Mouse (Mus musculus): Measurements from ENCODE around the gene Rftn1. TPM values are rescaled to one million over a fixed set of nuclear protein-coding genes. Genes with fewer than 3 reads are reported as not detected.

The Rftn1 gene
- total RNA-seq, 2 experiments from 2014 or later: 13.5 to 19.9 TPM

DNA sequence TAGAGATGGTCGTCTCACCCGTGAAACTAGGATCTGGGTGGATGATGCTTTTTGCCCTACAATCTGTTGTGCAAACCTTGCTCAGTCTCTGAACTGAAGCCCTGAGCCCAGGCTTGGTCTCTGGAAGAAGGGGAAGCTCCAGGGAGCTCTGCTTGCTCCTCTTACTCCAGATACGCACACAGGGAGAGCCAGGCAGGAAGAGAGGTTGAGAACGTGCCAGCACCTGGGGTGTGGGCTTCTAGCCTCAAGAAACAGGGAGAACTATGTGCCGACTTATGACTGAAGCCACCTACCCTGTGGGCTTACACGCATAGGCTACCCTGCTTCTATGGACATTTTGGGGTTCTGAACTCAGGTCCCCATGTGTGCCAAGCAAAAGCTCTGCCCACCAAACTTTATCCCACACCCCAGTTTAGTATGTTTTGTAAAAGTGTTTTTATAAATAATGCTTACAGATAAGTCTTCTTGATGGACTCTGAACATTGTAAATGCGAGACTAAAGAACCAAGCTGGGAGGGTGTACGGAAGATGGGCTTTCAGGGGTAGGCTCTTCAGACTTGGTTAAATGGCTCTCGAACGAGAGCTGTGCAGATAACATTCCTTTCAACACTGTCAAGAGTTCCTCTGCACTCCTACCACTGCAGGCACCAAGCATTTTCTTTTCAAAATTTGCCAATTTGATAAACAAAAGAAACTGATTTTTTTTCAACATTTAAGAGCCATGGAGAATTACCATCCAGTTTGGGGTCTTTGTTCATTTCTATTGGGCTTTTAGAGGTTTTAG, 152.4 kb downstream of the Rftn1 start:
- intact Hi-C loops (cut with DNase I): no loop called here
- DNase-seq: no peak

DNA sequence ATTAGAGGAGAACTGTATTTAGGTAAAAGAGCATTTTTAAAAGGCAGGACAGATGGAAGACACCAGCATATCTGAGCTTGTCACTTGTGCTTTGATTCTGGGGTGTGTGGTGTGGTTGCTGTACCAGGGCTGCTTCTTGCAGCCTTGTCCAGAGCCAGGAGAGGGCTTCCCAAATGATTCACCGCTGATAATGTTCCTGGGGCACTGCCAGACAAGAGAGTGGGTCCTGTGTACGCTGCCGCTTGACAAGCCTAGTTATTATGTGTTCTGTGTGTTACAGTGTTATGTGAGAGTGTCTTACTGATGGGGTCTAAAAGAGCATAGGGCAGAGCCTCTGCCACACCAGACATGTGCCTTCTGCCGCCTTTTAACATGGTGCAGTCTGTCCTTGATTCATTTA, 153.1 kb downstream of the Rftn1 start:
- no peak for DNase-seq
- intact Hi-C loops (cut with DNase I): no loop called here

DNA sequence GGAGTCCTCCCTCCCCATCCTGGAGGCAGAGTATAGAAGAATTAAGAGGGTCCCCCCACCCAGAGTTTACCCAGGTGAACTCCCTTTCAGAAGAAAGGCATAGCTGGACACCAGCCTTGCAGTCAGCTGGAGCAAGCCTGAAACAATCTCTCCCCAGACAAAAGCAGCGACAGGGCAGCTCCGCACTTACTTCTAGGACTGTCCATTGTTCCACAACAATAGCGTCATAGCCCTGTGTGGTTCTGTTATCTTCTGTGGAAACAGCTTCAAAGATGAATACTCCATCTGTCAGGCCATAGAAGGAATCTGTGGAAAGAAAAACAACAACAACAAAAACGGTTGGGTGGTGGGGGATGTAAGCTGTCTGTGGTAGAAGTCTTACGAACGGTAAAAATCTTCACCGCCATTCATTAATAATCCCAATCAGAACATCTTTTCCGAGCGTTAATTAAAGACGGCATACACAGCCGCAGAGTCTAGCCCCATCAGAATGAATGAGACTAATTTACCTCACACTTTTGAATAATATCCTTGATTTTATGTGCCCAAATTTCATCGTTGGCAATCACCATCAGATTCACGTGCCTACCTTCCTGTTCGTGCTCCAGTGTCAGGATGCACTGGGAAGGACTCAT, 153.6 kb downstream of the Rftn1 start:
- intact Hi-C loops (cut with DNase I): no loop called here
- DNase-seq: no peak

DNA sequence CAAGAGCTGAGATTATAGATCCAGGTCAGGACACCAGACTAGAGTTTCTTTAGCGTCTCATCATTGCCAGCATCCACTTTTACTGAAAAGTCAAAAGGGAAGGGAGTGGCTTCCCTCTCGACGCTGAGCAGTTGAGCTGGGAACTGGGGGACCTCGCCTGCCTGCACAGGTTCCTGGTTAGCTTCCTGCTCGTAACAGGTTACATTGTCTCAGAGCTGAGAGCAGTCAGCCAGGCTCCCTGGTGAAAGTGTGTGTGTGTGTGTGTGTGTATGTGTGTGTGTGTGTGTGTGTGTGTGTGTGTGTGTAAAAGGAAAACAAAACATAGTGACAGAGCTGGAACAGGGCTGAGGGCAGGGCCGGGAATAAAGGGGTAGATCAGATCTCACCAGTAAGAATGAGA, 156.8 kb downstream of the Rftn1 start:
- intact Hi-C loops (cut with DNase I): no loop called here

DNA sequence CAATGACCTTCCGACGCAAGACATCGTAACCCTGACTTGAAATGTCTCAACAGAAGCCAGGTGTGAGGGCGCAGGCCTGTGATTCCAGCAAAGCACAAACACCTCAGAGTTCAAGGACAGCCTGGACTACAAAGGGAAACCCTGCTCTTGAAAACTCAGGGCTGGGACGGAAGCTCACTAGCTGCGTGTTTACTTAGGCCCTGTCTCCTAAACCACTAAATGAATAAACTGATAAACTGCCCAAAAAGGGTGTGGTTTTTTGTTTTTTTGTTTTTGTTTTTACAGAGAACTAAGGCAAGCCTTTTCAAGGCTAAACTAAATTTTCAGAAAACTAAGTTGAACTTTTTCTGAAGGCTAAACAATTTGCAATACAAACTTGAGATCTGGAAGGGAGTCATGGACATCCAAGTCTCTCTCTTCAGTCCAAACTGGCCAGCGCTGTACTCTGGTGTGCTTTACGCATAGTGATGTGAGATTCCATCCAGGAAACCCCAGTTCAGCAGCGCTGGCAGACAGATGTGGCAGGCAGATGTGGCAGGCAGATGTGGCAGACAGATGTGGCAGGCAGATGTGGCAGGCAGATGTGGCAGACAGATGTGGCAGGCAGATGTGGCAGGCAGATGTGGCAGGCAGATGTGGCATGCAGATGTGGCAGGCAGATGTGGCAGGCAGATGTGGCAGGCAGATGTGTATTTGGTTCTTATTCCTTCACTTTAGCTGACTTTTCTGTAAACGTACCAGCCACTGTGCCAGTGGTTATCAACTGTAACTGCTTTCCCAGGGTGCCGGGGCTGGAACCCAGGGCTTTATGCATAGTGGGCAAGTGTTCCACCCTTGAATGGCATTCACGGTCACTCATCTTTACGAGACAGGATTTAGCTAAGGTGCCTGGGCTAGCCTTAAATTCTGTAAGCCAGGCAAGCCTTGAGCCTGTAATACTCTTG, 158.7 kb downstream of the Rftn1 start:
- DNase-seq: no peak
- intact Hi-C loops (cut with DNase I): no loop called here

More for the DNA sequence above, 156.8 kb downstream of the Rftn1 start:
- DNase-seq: no peak

DNA sequence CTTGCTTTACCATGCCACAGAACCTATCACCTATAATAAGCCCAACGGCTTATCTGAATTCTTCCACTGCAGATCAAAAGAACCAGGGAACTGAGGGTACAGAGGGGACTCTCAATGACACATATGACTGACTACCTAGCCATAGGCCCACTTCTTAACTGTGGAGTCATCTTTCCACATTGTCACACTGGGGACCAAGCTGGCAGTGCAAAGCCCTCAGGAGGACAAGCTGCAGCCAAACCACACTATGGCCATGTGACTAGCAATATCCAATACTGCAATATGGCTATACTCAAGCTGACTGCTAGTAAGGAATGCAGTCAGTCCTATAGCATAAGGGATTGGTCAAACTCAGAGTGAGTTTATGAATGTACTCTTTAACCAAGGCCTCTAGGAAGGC, 164.8 kb downstream of the Rftn1 start:
- intact Hi-C loops (cut with DNase I): no loop called here
- DNase-seq: no peak

DNA sequence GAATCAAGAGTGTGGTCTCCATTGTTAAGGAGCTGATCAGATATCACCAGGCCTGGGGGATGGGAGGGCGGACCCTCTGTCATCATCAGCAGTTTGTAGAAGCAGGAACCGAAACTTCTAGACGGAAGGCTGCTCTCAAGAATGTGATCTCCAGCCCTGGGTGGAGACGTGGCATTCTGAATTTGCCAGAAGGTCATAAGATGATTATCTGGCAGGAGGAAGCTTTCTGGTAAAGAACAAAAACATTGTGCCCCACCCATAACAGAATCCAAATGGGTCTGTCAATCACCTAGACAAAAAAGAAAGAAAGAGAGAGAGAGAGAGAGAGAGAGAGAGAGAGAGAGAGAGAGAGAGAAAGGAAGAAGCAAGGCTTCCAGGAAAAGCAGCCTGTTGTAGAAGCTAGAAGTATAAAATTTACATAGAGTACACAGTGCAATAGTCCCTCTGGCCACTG, 165.3 kb downstream of the Rftn1 start:
- intact Hi-C loops (cut with DNase I): no loop called here
- DNase-seq: no peak

DNA sequence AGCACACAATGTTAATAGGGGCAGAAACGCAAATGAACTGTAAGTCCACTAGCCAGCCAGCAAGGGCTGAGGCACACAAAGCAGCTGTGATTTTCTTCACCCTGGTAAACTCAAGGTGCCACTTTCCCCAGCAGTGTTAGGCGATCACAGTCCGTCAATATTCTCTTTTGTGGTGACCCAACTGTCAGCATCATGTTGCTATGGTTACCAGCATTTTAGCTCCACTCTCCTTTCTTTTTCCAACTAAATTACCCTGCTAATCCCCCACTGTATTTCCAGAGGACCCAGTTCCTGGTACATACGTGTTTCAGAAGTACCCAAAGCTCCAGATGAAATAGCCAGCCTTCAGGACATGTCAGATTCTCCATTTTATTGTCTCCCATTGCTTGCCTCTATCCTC, 169.1 kb downstream of the Rftn1 start:
- no peak for DNase-seq
- intact Hi-C loops (cut with DNase I): no loop called here

DNA sequence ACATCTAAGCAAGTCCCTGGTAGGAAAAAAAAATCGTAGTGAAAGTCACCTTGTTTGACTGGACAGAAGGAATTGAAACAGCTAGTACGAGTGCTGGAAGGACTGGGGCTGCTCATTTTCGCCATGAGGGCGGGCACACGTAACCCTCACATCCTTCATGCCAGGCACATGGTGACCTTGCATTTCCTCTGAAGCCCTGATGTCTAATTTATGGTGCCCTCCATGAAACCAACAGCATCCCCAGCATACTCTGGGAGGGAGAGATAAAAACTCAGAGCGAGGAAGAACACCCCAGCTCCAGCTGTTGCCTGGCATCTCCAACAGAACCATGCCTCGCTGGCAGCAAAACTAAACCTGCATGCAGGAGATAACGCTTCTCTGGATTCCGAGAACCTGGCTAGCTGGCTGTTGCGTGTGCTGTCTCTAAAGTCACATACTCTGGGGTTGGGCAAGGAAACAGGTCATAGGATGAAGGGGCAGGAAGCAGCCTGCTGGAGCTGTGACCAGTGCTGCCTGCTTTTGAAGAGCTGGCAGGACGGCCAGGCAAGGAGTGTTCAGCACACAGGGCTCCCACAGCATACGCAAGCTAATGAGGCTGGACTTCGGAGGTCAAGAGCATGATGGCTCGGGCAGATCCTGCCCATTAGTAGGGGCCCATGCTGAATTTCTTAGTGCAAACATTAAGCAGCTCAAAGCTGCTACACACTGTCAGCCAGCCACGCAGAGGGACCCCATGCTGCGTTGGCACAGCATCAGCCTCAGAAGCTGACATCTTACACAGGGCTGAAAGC, 170.1 kb downstream of the Rftn1 start:
- intact Hi-C loops (cut with DNase I): no loop called here
- DNase-seq: peak; percentile 88

DNA sequence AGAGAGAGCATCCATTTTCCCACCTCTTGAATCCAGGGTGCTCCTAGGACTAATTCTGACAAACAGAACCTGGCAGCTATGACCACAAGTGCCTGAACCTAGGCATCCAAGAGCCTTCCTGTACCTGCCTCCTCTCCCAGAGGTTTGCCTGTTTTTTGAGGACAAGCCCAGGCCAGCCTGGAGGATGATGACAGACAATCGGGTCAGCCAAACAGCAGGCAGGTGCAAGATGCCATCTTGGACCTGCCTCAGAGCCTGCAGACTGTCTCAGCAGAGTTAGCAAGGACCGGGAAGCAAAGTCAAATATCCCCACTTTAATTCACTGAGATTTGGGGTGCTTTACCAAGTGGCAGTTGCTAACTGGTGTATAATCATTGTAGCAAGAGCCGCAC, 170.7 kb downstream of the Rftn1 start:
- DNase-seq: no peak
- intact Hi-C loops (cut with DNase I): no loop called here

DNA sequence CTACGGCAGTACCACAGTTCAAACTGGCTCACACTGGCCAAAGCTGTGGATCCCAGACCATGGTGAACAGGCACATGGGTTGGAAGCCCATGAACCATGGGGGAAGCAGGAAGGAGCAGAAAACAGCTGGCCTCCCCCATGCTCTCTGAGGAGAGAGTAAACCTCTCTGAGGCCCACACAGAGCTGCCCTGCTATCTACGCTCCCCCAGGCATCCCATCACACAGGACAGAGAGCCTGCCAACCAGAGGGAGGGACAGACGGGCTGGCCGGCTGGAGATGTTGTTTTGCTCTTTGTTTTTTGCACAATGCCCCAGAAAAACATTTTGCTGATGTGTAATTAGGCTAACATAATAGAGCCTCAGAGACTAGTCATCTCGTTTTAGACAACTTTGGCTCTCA, 171.4 kb downstream of the Rftn1 start:
- intact Hi-C loops (cut with DNase I): no loop called here
- DNase-seq: no peak

DNA sequence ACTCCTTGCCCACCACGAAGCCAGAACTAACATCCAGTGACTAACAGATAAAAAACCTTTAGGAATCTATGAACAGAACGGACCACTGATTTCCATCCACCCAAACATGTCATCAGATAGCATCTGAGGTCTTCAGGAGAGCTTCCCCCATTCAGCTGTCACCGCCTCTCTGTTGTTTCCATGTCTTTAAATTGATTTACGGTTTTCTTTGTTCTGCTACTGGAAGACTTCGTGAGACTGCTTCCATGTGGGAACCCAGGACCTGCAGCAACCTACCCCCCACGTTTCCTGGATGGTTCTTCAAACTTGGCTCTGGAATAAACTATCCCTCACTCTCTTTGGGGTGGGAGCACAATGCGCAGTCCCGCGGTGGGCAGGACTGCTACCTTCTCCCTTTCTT, 175.8 kb downstream of the Rftn1 start:
- intact Hi-C loops (cut with DNase I): no loop called here
- no peak for DNase-seq

DNA sequence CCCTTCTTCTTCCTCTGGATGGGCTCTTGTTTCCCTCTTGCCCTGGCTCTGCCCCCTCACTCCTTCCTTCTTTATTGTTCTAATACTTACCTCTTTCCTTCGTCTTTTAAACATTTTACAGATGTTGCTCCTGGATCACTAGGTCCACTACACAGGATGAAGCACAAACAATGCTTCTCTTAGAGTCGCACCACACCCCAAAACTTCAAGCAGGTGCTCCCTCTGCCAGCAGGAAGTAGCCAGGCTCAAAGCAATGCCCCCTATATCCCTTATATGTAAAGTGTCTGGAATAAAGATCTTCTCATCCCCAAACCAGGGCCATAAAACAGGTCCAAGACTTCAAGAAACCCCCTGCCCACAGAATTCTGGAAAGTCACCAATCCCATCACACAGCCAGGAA, 176.6 kb downstream of the Rftn1 start:
- intact Hi-C loops (cut with DNase I): no loop called here
- no peak for DNase-seq

DNA sequence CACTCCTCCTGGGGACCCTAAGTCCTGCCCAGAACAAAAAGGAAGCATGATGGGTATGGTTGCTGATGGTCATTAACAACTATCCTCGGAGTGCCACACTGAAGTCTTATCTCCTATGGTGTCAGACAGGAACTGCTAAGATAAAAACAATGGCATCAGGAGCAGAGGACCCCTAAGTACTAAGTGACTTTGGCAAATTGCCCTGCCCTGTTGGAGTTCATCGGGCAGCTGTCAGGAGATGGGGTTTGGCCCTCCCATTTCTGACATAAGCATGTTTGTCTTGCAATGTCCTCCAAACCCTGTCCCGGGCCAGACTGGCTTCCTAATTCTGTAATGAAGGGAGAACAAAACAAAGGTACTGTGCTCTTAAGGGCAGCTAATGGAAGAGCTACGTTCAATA, 180.4 kb downstream of the Rftn1 start:
- DNase-seq: peak; percentile 42
- intact Hi-C loops (cut with DNase I): no loop called here

DNA sequence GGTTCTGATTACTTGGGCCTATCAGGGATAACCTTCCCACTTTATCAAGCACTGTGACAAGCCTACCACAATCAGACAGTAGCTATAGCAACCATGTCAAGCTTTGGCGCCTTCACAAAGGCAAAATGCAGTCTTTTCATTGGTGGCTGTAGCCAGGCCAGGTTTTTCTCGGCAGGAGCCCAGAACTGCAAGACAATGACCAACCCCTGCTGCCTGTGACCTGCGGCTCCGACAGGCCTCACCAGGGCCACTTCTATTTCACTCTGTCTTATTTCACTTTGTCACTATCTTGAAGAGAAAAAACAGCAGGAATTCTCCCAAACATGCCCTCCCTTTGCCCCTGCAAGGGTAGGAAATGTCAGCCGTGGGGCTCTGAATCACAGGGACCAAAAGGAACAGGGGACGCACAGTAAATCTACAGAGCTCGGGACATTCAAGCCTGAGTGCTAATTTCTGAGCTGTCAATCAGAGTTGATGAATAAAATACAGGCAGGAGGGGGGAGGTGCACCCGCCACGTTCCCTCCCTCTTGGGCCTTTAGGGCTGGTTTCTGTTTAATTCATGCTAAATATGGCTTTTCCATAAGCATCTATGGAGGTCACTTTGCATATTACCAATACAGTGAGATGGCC, 183.6 kb downstream of the Rftn1 start:
- intact Hi-C loops (cut with DNase I): no loop called here
- DNase-seq: peak; percentile 66

DNA sequence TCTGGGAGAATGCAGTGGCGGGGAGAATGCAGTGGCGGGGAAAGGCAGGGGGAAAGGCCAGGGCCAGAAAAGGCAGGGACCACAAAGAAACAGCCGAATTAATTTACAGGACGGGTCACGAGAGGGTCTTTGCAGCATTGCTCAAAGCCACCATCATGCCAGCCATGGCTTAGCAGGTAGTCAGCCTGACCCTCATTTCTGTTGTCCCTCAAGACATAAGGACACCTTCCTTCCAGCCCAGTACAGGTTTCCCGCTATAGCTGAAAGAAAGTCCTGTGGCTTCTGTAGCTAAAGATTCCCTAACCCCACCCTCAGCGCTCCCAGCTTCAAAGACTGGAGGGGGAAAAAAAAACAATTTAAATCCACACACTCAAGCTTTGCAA, 184.1 kb downstream of the Rftn1 start:
- intact Hi-C loops (cut with DNase I): no loop called here
- DNase-seq: no peak

DNA sequence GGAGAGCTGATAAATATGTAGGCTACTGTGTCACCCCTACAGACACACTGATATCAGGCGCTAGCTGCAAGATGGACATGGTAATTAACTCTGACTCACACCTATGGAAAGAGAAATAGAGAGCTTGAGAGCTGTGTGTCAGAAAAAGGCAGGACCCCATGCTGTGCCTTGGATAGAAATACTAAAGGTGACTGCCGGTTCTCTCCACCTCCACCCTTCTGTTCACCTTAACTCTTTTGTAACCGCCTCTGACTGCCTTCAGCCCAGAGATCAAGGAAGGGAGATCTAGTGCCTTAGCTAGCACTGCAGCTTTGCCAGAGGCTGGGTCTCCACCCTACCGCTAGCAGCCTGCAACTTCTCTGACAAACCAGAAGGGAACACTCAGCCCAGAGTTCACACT, 187.3 kb downstream of the Rftn1 start:
- DNase-seq: no peak
- intact Hi-C loops (cut with DNase I): no loop called here

DNA sequence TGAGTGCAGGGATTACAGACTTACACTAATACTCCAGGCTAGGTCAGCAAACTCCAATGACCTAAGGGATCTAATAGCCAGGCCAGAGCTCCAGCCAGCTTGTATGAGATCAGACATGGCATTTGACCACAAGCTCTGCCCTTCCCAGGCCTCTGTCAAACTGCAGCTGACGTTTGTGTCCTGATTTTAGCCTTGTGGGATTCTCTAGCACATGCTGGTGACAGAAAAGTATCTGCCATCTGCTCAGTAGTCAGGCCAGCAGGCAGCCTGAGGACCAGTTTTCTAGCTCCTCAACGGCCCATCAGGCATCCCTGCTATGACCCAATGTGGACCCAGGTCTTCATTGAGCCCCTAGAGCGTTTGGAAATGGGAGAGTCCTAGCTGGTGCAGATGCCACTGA, 188.3 kb downstream of the Rftn1 start:
- intact Hi-C loops (cut with DNase I): no loop called here
- no peak for DNase-seq

DNA sequence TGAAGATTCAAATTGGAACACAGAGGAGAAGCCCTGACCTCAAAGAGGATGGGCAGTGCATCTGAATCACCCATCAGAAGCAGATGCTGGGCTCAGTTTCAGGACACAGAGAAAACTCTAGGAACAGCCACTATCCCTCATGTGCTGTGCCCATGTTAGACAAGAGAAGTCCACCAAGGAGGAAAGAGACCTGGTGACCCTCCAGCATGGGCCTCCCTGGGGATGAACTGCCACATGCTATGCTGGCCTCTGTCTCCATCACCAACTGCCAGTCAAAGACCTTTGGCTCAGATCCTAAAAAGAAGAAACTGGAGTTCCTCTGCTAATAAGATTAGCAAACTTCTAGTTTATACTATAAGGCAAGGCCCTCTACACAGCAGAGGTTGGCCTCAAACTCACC, 188.7 kb downstream of the Rftn1 start:
- DNase-seq: no peak
- intact Hi-C loops (cut with DNase I): no loop called here

DNA sequence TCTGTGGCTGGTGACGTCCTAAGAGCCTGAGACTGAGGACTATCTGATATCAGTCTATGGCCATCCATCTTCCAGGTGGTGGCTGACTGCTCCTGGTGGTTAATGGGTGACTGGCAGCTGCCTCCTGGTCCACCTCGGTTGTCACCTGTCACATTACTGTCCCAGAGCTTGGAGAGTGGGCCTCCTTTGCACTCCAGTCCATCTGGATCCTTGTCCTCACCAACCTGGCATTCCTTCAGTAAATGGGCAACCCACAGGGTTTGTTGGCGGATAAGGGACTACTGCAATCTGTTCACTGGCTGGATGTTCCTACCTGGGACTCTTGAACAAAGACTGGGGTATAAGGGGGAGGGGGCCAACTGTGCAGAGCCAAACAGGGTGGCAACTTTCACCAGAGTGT, 189.9 kb downstream of the Rftn1 start:
- DNase-seq: no peak
- intact Hi-C loops (cut with DNase I): no loop called here
